Mouse (Mus musculus) heart, adult 2 months (tissue): ENCODE measurements around the gene Tpgs1.

Experiments
- CTCF ChIP-seq: fragments of 200-600 bp; IDR thresholded peaks from 2 replicates; pipeline ENCODE4 v1.8.1; 2022; ENCODE audit warnings: antibody characterized with exemption, mild to moderate bottlenecking, moderate library complexity
- EP300 ChIP-seq: fragments of 200-500 bp; IDR thresholded peaks from 2 replicates; pipeline ENCODE4 v1.6.1; 2011; ENCODE audit warnings: low read depth, low read length, control low read depth; ENCODE audit not compliant: insufficient read depth
- POLR2A ChIP-seq: fragments of 200-500 bp; IDR thresholded peaks from 2 replicates; pipeline ENCODE4 v1.6.1; 2011; ENCODE audit warnings: mild to moderate bottlenecking, low read depth, low read length, control low read depth; ENCODE audit not compliant: insufficient read depth

DNA sequence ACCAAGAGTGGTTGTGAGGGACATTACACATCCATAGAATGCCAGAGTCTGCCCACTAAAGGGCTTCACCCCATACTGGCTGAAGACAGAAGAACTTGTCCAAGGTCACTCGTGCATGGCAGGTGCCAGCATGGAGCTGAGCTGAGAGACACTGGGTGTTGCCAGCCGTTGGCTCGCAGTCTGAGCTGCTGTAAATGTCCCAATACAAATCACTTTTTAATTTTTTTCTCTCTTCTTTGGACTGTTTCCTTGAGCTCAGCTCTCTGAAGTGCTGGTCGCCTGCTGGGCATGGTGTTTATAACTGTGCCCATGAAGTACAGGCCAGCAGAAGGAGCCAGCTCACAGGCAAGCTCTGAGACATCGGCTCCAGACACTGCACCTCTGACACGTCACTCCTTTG lies 53.9 kb downstream of the Tpgs1 start:
- TF ChIP-seq EP300 (no peak), CTCF (no peak), POLR2A (no peak)
